In the genomic region with DNA sequence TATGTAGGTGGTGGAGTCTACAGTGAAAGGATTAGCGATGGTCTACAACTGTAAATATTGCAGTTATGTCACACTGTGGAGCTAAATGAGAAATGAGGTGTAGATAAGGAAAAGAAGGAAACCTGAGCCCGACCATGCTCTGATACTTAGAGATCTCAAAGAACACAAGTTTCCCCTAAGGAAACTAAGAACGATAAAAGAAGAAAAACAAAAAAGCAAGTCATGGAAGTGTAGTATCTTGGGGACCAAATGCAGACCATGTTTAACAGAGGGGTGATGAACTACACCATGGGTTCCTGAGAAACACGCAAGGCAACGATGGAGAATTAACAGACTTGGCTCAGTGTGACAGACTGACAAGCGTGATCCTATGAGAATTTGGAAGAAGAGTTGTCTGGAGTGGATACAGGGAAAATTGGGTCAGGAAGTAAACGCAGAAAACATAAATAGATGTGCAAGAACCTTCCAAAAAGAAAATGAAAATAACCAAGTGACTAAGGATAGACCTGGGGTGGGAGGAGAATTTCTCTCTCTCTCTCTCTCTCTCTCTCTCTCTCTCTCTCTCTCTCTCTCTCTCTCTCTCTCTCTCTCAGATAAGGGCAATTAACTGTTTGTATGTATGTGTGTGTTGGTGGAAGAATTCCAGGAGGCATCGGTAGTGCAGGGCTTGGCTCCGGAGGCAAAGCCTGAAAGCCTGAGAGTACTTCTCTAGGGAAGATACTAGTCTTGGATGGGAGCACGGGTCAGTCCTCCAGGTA, we compare ENCODE assay signal across 20 mouse cellular contexts. TPM values are rescaled to one million over a fixed set of nuclear protein-coding genes. Genes with fewer than 3 reads are reported as not detected.
DNase-seq lines count a peak whose midpoint lies in the region; ATAC-seq and TF ChIP-seq lines count a peak whose summit lies in the region.
"Had no signal": no experiment of that assay in that cellular context is flagged by ENCODE, and none has a peak within 500 bp of the region (broad histone marks: within the 10 kb centered on the region; RNA-seq: fewer than 3 reads in every experiment).

No protein-coding gene starts in this region.

- no peak for ATAC-seq in liver, postnatal 0 days
- peak; percentile 51 for ATAC-seq in megakaryocyte-erythroid progenitor cell, adult 5-6 weeks (replicated peaks; ENCODE audit: low FRiP score, low TSS enrichment, poor library complexity, severe bottlenecking)
- no peak for ATAC-seq in kidney, embryonic 15.5 days (replicated peaks; ENCODE audit: low FRiP score)
- ATAC-seq: forebrain, embryonic 13.5 days; forebrain, postnatal 0 days; hindbrain, postnatal 0 days had no signal

- peak; percentile 33; the same call in 1 of the 2 replicates for TF ChIP-seq EP300 in liver, postnatal 0 days (IDR thresholded peaks at IDR 0.05; ENCODE audit: low read depth)
- peak; percentile 91 to 94 for TF ChIP-seq EP300 in MEL (IDR thresholded peaks at IDR 0.05; ENCODE audit: low read depth in 1 of 2, low read length in 2 of 2)

- no peaks in the 10 kb centered on the region for H3K27me3 ChIP-seq in liver, postnatal 0 days (ENCODE audit: insufficient read depth, low read length)
- H3K27me3 ChIP-seq in MEL (ENCODE audit: control insufficient read depth in 1 of 2, insufficient read depth in 2 of 2, low read length in 2 of 2), result no peaks in the 10 kb centered on the region
- no peaks in the 10 kb centered on the region for H3K27me3 ChIP-seq in kidney, embryonic 15.5 days
- H3K27me3 ChIP-seq: forebrain, embryonic 13.5 days; heart, embryonic 15.5 days; hindbrain, embryonic 13.5 days had no signal

- no peak overlapping the region for H3K4me2 ChIP-seq in liver, postnatal 0 days (ENCODE audit: low read depth, low read length)
- H3K4me2 ChIP-seq in kidney, embryonic 15.5 days, result no peak overlapping the region
- H3K4me2 ChIP-seq: forebrain, embryonic 13.5 days; heart, embryonic 11.5 days; heart, embryonic 15.5 days; hindbrain, embryonic 13.5 days had no signal

- WGBS in liver, postnatal 0 days (ENCODE audit: insufficient replicate concordance), result 57% methylated on average over 10 of the region's 10 CpGs
- WGBS in kidney, embryonic 15.5 days, result 84% methylated on average over 10 of the region's 10 CpGs

- no peak overlapping the region for H3K27ac ChIP-seq in liver, postnatal 0 days (ENCODE audit: low read depth)
- peak overlapping the region; percentile 76 for H3K27ac ChIP-seq in MEL (ENCODE audit: control insufficient read depth, low read depth, low read length)
- no peak overlapping the region for H3K27ac ChIP-seq in kidney, embryonic 15.5 days
- H3K27ac ChIP-seq: embryonic facial prominence, embryonic 10.5 days; forebrain, embryonic 13.5 days; heart, embryonic 15.5 days; hindbrain, embryonic 13.5 days; hindbrain, postnatal 0 days had no signal

- H3K4me3 ChIP-seq in liver, postnatal 0 days (ENCODE audit: low read depth, low read length), result no peak overlapping the region
- peak overlapping the region; percentile 59 to 69 for H3K4me3 ChIP-seq in MEL (ENCODE audit: control insufficient read depth in 1 of 2, insufficient read depth in 1 of 2, low read depth in 2 of 2, low read length in 2 of 2)
- H3K4me3 ChIP-seq in kidney, embryonic 15.5 days (replicated peaks), result no peak overlapping the region
- H3K4me3 ChIP-seq: embryonic facial prominence, embryonic 10.5 days; forebrain, embryonic 13.5 days; heart, embryonic 15.5 days; hindbrain, embryonic 13.5 days had no signal

- no peaks in the 10 kb centered on the region for H3K36me3 ChIP-seq in liver, postnatal 0 days (replicated peaks; ENCODE audit: insufficient read depth, low read length)
- H3K36me3 ChIP-seq in MEL (ENCODE audit: control insufficient read depth in 1 of 2, insufficient read depth in 2 of 2, low read length in 2 of 2), result peaks cover 0 to 18% of the 10 kb centered on the region in 2 experiments; a peak in 2 of 4 replicates
- H3K36me3 ChIP-seq in kidney, embryonic 15.5 days, result no peaks in the 10 kb centered on the region
- H3K36me3 ChIP-seq: embryonic facial prominence, embryonic 10.5 days; heart, embryonic 15.5 days; hindbrain, embryonic 13.5 days had no signal

- H3K79me2 ChIP-seq in MEL (ENCODE audit: control insufficient read depth, insufficient read depth, low read length, poor library complexity), result no peaks in the 10 kb centered on the region

- no peaks in the 10 kb centered on the region for H3K9me3 ChIP-seq in liver, postnatal 0 days (ENCODE audit: low read length)
- no peaks in the 10 kb centered on the region for H3K9me3 ChIP-seq in MEL (replicated peaks; ENCODE audit: insufficient read depth, low read length)
- no peaks in the 10 kb centered on the region for H3K9me3 ChIP-seq in kidney, embryonic 15.5 days (replicated peaks)
- H3K9me3 ChIP-seq: embryonic facial prominence, embryonic 10.5 days; forebrain, embryonic 13.5 days; heart, embryonic 15.5 days; hindbrain, embryonic 13.5 days had no signal

- no peak for DNase-seq in liver, postnatal 0 days
- DNase-seq in liver (no peak), MEL (ENCODE audit: low read depth, low spot score) (peak; percentile 77), MEL-GATA-1-ER (ENCODE audit: extremely low read depth, low read depth) (peak; percentile 85)
- DNase-seq in lung, postnatal 4 days, result no peak
- DNase-seq: adrenal gland, postnatal 10 days; cerebellum, adult 18-20 months; cerebellum, adult 9-11 months; cerebellum, postnatal 36 days; forebrain, postnatal 0 days; heart, adult 18-20 months; heart, postnatal 14 days had no signal

- no peaks in the 10 kb centered on the region for H3K4me1 ChIP-seq in liver, postnatal 0 days (ENCODE audit: insufficient read depth)
- H3K4me1 ChIP-seq in MEL (ENCODE audit: control insufficient read depth in 1 of 2, insufficient read depth in 2 of 2, low read length in 2 of 2), result peaks cover 7 to 14% of the 10 kb centered on the region in 2 experiments
- no peaks in the 10 kb centered on the region for H3K4me1 ChIP-seq in kidney, embryonic 15.5 days
- H3K4me1 ChIP-seq: embryonic facial prominence, embryonic 10.5 days; forebrain, embryonic 13.5 days; hindbrain, embryonic 13.5 days had no signal

- TF ChIP-seq RAD21 in MEL (IDR thresholded peaks at IDR 0.05; ENCODE audit: low read depth, low read length), result no peak

- TF ChIP-seq CTCF in liver, postnatal 0 days (IDR thresholded peaks at IDR 0.05; ENCODE audit: low read depth), result no peak
- no peak for TF ChIP-seq CTCF in MEL (IDR thresholded peaks at IDR 0.05 in 2 of 3, conservative IDR thresholded peaks at IDR 0.05 in 1 of 3; ENCODE audit: control insufficient read depth in 1 of 3, insufficient read depth in 1 of 3, low read depth in 2 of 3, low read length in 3 of 3, poor library complexity in 1 of 3, severe bottlenecking in 1 of 3)

- H3K9ac ChIP-seq in liver, postnatal 0 days (replicated peaks), result no peak overlapping the region
- H3K9ac ChIP-seq in MEL (ENCODE audit: control insufficient read depth, low read depth, low read length, poor library complexity, severe bottlenecking), result peak overlapping the region; percentile 52
- H3K9ac ChIP-seq in kidney, embryonic 15.5 days, result no peak overlapping the region
- H3K9ac ChIP-seq: forebrain, embryonic 13.5 days; forebrain, postnatal 0 days; heart, embryonic 15.5 days; hindbrain, embryonic 13.5 days had no signal

- TF ChIP-seq POLR2A in MEL (IDR thresholded peaks at IDR 0.05; ENCODE audit: control insufficient read depth in 1 of 2, insufficient read depth in 1 of 2, low read depth in 1 of 2, low read length in 2 of 2, poor library complexity in 1 of 2), result no peak

TF ChIP-seq in MEL, 35 proteins besides CTCF, POLR2A, EP300 and RAD21 (continues in another document):
- TF ChIP-seq MXI1 (IDR thresholded peaks at IDR 0.05; ENCODE audit: low read depth, low read length) (peak; percentile 42; the same call in 1 of the 2 replicates), GATA1 (IDR thresholded peaks at IDR 0.05; ENCODE audit: low read depth, low read length) (peak; percentile 86), TCF12 (IDR thresholded peaks at IDR 0.05; ENCODE audit: low read depth, low read length) (peak; percentile 85), MAX (IDR thresholded peaks at IDR 0.05; ENCODE audit: low read length) (0 out of 2 replicates have a peak, but pooled peaks have one; percentile 45), ELF1 (IDR thresholded peaks at IDR 0.05; ENCODE audit: low read depth, low read length) (no peak), TAL1 (IDR thresholded peaks at IDR 0.05; ENCODE audit: low read length) (peak; percentile 74), BHLHE40 (IDR thresholded peaks at IDR 0.05; ENCODE audit: borderline replicate concordance, low read depth, low read length) (peak; percentile 34; the same call in 1 of the 2 replicates), ZNF384 (IDR thresholded peaks at IDR 0.05; ENCODE audit: low read depth, low read length) (peak; percentile 32; the same call in 1 of the 2 replicates), RCOR1 (IDR thresholded peaks at IDR 0.05; ENCODE audit: low read depth, low read length) (peak; percentile 67), TBP (IDR thresholded peaks at IDR 0.05; ENCODE audit: low read depth, low read length) (peak; percentile 3; the same call in 1 of the 2 replicates), ZC3H11A (IDR thresholded peaks at IDR 0.05; ENCODE audit: low read depth, low read length) (no peak), ETS1 (IDR thresholded peaks at IDR 0.05; ENCODE audit: low read depth, low read length) (peak; percentile 79), MYC (IDR thresholded peaks at IDR 0.05; ENCODE audit: low read depth, low read length) (peak; percentile 82), MYB (IDR thresholded peaks at IDR 0.05; ENCODE audit: low read depth, low read length) (peak; percentile 54; the same call in 1 of the 2 replicates), SIN3A (IDR thresholded peaks at IDR 0.05; ENCODE audit: low read length) (peak; percentile 76), MAFK (IDR thresholded peaks at IDR 0.05; ENCODE audit: borderline replicate concordance, low read depth, low read length) (peak; percentile 6; the same call in 1 of the 2 replicates), KAT2A (conservative IDR thresholded peaks at IDR 0.05; ENCODE audit: low read depth, low read length) (no peak), MAZ (IDR thresholded peaks at IDR 0.05; ENCODE audit: low read depth, low read length) (0 out of 2 replicates have a peak, but pooled peaks have one; percentile 39), CHD2 (IDR thresholded peaks at IDR 0.05; ENCODE audit: low read length) (no peak), JUND (IDR thresholded peaks at IDR 0.05; ENCODE audit: low read depth, low read length) (peak; percentile 95)

RNA-seq across cellular contexts. Expression of a gene that starts 6.5 kb away (rescaled TPM):
- 2.4 and 2.5 TPM in 2 replicates for polyA plus RNA-seq in liver, postnatal 0 days (2015; fragmentation: Nextera tagmentation; extraction: Ambion mirVana)
- 0.72 and 0.73 TPM in 2 replicates for total RNA-seq in MEL (2012; rRNA removed)
- polyA plus RNA-seq in MEL (2012; ENCODE audit: insufficient read depth in 1 of 2, insufficient read length in 2 of 2, low read depth in 1 of 2, low replicate concordance in 2 of 2, missing spikeins in 1 of 2), result 1 to 10 TPM in 1 of 2 experiments, not detected in 1; 1.3 TPM
- total RNA-seq in megakaryocyte-erythroid progenitor cell, adult 5-6 weeks (2014; fragmentation: Nextera tagmentation), result 4.9 and 6.2 TPM in 2 replicates
- total RNA-seq in megakaryocyte-erythroid progenitor cell, adult 5-6 weeks (2017), result 4.3 and 7.6 TPM in 2 replicates
- 0.10 and 0.18 TPM in 2 replicates for polyA plus RNA-seq in kidney, embryonic 15.5 days (2015; fragmentation: Nextera tagmentation; extraction: Ambion mirVana)

Comparison
In these comparisons a context has a peak if more than half of its experiments do, and no peak if none do; other contexts are left out.
1. DNase-seq: peak in MEL (single experiment) and MEL-GATA-1-ER (single experiment); none in liver, postnatal 0 days (single experiment), liver (single experiment) and lung, postnatal 4 days (0 of 2).
2. H3K4me3 ChIP-seq: peak in MEL (2 of 2); none in liver, postnatal 0 days (single experiment) and kidney, embryonic 15.5 days (single experiment).